Comparison of ENCODE assay signal across 8 mouse cellular contexts in the genomic region with DNA sequence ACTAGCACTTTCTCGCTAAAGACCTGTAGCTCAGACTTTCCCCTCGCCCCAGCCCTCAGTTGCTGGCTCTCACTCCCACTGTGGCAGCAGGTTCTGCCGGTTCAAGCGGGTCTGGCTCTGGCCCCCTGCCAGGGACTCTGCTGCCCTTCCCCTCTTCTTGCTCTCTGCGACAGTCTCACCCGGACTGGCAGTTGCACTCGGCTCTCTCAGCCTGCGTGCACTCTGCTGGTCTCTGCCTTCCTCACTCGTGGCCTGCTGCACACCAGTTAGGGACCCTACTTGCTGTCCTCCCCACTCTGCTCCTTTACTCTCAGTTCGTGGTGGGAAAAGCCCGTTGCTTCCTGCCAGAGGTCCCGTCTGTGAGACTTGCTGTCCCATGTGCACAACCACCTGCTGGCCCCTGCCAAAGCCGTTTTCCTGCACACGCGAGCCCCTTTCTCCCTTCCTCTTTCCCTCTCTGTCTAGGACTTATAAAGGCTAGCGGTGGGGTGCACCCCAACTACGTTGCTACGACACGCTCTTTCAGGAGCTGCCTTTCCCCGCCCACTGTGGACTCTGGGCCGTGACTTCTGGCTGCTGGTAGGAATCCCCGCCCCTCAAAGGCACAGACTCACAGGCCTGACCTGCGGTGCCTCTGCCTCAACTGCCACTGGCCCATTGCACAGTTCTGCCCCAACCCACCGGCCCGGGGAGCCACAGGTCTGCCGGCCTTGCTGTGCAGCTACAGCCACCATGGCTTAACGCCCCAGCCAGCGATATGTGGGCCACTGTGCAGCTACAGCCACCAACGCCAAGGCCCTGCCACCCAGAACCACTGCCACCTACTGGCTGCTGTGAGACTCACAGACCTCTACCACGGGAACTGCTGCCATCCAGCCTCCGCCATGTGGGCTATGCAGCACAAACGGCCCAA. TPM values are rescaled to one million over a fixed set of nuclear protein-coding genes. Genes with fewer than 3 reads are reported as not detected.
A peak's percentile ranks its signal among the peaks of the same experiment; 100 is the strongest.
DNase-seq lines count a peak whose midpoint lies in the region; ATAC-seq and TF ChIP-seq lines count a peak whose summit lies in the region.

No protein-coding gene starts in this region.

- TF ChIP-seq RAD21 in CH12.LX (IDR thresholded peaks at IDR 0.05; ENCODE audit: low read depth, low read length) = peak; percentile 7

- H3K36me3 ChIP-seq in CH12.LX (replicated peaks in 1 of 2; ENCODE audit: control insufficient read depth in 1 of 2, insufficient read depth in 1 of 2, low read length in 1 of 2) = peaks cover 14 to 46% of the 10 kb centered on the region in 2 experiments
- peaks cover 15% of the 10 kb centered on the region for H3K36me3 ChIP-seq in forebrain, embryonic 13.5 days (ENCODE audit: poor library complexity, severe bottlenecking)
- H3K36me3 ChIP-seq in heart, postnatal 0 days (replicated peaks; ENCODE audit: control insufficient read depth, insufficient read depth, low read length) = peaks cover 18% of the 10 kb centered on the region
- peaks cover 30% of the 10 kb centered on the region for H3K36me3 ChIP-seq in liver, embryonic 15.5 days (replicated peaks)
- H3K36me3 ChIP-seq in neural tube, embryonic 11.5 days (ENCODE audit: control insufficient read depth, insufficient read depth, low read length) = peaks cover 2% of the 10 kb centered on the region; the same call in 1 of the 2 replicates
- H3K36me3 ChIP-seq in stomach, embryonic 16.5 days (ENCODE audit: control insufficient read depth, insufficient read depth, low read length) = no peaks in the 10 kb centered on the region

- H3K27me3 ChIP-seq in CH12.LX (replicated peaks) = no peaks in the 10 kb centered on the region
- H3K27me3 ChIP-seq in forebrain, embryonic 13.5 days = no peaks in the 10 kb centered on the region
- no peaks in the 10 kb centered on the region for H3K27me3 ChIP-seq in heart, postnatal 0 days (ENCODE audit: control insufficient read depth, insufficient read depth, low read length)
- no peaks in the 10 kb centered on the region for H3K27me3 ChIP-seq in liver, embryonic 15.5 days
- H3K27me3 ChIP-seq in neural tube, embryonic 11.5 days (ENCODE audit: control insufficient read depth, insufficient read depth, low read length) = no peaks in the 10 kb centered on the region
- H3K27me3 ChIP-seq in stomach, embryonic 16.5 days (ENCODE audit: control insufficient read depth, insufficient read depth, low read length) = no peaks in the 10 kb centered on the region

- H3K4me3 ChIP-seq in CH12.LX (replicated peaks in 1 of 3; ENCODE audit: low read depth in 2 of 3, low read length in 2 of 3, poor library complexity in 1 of 3) = no peak overlapping the region
- H3K4me3 ChIP-seq in forebrain, embryonic 13.5 days = peak overlapping the region; percentile 50
- H3K4me3 ChIP-seq in heart, postnatal 0 days (ENCODE audit: low read depth, low read length) = peak overlapping the region; percentile 54
- H3K4me3 ChIP-seq in liver, embryonic 15.5 days (replicated peaks) = peak overlapping the region; percentile 57
- H3K4me3 ChIP-seq in neural tube, embryonic 11.5 days (ENCODE audit: low read depth, low read length) = peak overlapping the region; percentile 50
- H3K4me3 ChIP-seq in stomach, embryonic 16.5 days (replicated peaks; ENCODE audit: low read length) = peak overlapping the region; percentile 60

- in situ Hi-C loops in CH12.LX (cut with MboI; ENCODE audit: low pct_ligation_motif_present, low pct_unique_long_range_greater_than_20kb, low sequenced_read_pairs) = no loop called here

- WGBS in forebrain, embryonic 13.5 days = under 1% methylated on average over 32 of the region's 32 CpGs
- WGBS in heart, postnatal 0 days = under 1% methylated on average over 32 of the region's 32 CpGs
- 2% methylated on average over 32 of the region's 32 CpGs for WGBS in liver, embryonic 15.5 days (ENCODE audit: insufficient replicate concordance)
- WGBS in neural tube, embryonic 11.5 days = 1% methylated on average over 32 of the region's 32 CpGs
- WGBS in stomach, embryonic 16.5 days = under 1% methylated on average over 32 of the region's 32 CpGs

- no peak overlapping the region for H3K4me2 ChIP-seq in CH12.LX (ENCODE audit: insufficient read depth, low read depth, poor library complexity, severe bottlenecking)
- H3K4me2 ChIP-seq in forebrain, embryonic 13.5 days = peak overlapping the region; percentile 87
- peak overlapping the region; percentile 81 for H3K4me2 ChIP-seq in heart, postnatal 0 days (ENCODE audit: low read depth, low read length)
- H3K4me2 ChIP-seq in liver, embryonic 15.5 days = peak overlapping the region; percentile 81
- H3K4me2 ChIP-seq in neural tube, embryonic 11.5 days (ENCODE audit: low read depth) = peak overlapping the region; percentile 91
- H3K4me2 ChIP-seq in stomach, embryonic 16.5 days (ENCODE audit: low read depth, low read length) = peak overlapping the region; percentile 92

- peak; percentile 97 for ATAC-seq in cerebellum, adult (ENCODE audit: insufficient number of reproducible peaks, low FRiP score, low TSS enrichment)
- peak; percentile 93 for ATAC-seq in forebrain, embryonic 13.5 days
- peak; percentile 94 for ATAC-seq in heart, postnatal 0 days (ENCODE audit: insufficient read depth, low read depth)
- peak; percentile 91 for ATAC-seq in liver, embryonic 15.5 days (ENCODE audit: insufficient read depth)
- peak; percentile 89 for ATAC-seq in neural tube, embryonic 11.5 days (ENCODE audit: insufficient read depth, low FRiP score, low TSS enrichment)
- ATAC-seq in stomach, embryonic 16.5 days (ENCODE audit: insufficient read depth, low FRiP score) = peak; percentile 94

- H3K27ac ChIP-seq in CH12.LX (ENCODE audit: insufficient read depth, low read depth) = no peak overlapping the region
- H3K27ac ChIP-seq in forebrain, embryonic 13.5 days = no peak overlapping the region
- H3K27ac ChIP-seq in heart, postnatal 0 days (ENCODE audit: low read depth) = peak overlapping the region; percentile 50
- peak overlapping the region; percentile 61 for H3K27ac ChIP-seq in liver, embryonic 15.5 days (replicated peaks)
- no peak overlapping the region for H3K27ac ChIP-seq in neural tube, embryonic 11.5 days (ENCODE audit: low read depth, low read length)
- peak overlapping the region; percentile 95 for H3K27ac ChIP-seq in stomach, embryonic 16.5 days (ENCODE audit: low read length)

- no peak for TF ChIP-seq EP300 in CH12.LX (IDR thresholded peaks at IDR 0.05; ENCODE audit: low read length)
- no peak for TF ChIP-seq EP300 in heart, postnatal 0 days (IDR thresholded peaks at IDR 0.05; ENCODE audit: low read depth)

- peaks cover 0 to 24% of the 10 kb centered on the region in 2 experiments; a peak in 2 of 4 replicates for H3K4me1 ChIP-seq in CH12.LX (ENCODE audit: control insufficient read depth in 1 of 2, insufficient read depth in 2 of 2)
- H3K4me1 ChIP-seq in forebrain, embryonic 13.5 days = peaks cover 14% of the 10 kb centered on the region
- 0 out of 2 replicates have a peak, but pooled peaks cover 4% of the 10 kb centered on the region for H3K4me1 ChIP-seq in heart, postnatal 0 days (ENCODE audit: control insufficient read depth, insufficient read depth)
- peaks cover 38% of the 10 kb centered on the region for H3K4me1 ChIP-seq in liver, embryonic 15.5 days (replicated peaks)
- peaks cover 10% of the 10 kb centered on the region for H3K4me1 ChIP-seq in neural tube, embryonic 11.5 days (ENCODE audit: control insufficient read depth, insufficient read depth, low read length)
- peaks cover 8% of the 10 kb centered on the region; the same call in 1 of the 2 replicates for H3K4me1 ChIP-seq in stomach, embryonic 16.5 days (ENCODE audit: control insufficient read depth, insufficient read depth, low read length)

- no peaks in the 10 kb centered on the region for H3K79me2 ChIP-seq in CH12.LX (replicated peaks; ENCODE audit: control insufficient read depth, extremely low read depth, insufficient read depth, poor library complexity, severe bottlenecking)

- dilution Hi-C loops in CH12.LX (cut with MboI; ENCODE audit: extremely low pct_ligation_motif_present, extremely low pct_unique_long_range_greater_than_20kb, low sequenced_read_pairs) = no loop called here

- TF ChIP-seq CTCF in CH12.LX (conservative IDR thresholded peaks at IDR 0.05 in 1 of 2, IDR thresholded peaks at IDR 0.05 in 1 of 2; ENCODE audit: low read depth in 2 of 2, low read length in 2 of 2) = peak in 1 of 2 experiments; percentile 49; a peak in 2 of 4 replicates
- peak; percentile 88 for TF ChIP-seq CTCF in heart, postnatal 0 days (IDR thresholded peaks at IDR 0.05; ENCODE audit: low read depth)

- peaks cover 12% of the 10 kb centered on the region for H3K9me3 ChIP-seq in CH12.LX (replicated peaks; ENCODE audit: low read length)
- no peaks in the 10 kb centered on the region for H3K9me3 ChIP-seq in forebrain, embryonic 13.5 days (replicated peaks)
- no peaks in the 10 kb centered on the region for H3K9me3 ChIP-seq in heart, postnatal 0 days (replicated peaks; ENCODE audit: control insufficient read depth, low read length)
- H3K9me3 ChIP-seq in liver, embryonic 15.5 days (replicated peaks) = no peaks in the 10 kb centered on the region
- H3K9me3 ChIP-seq in neural tube, embryonic 11.5 days (ENCODE audit: control insufficient read depth, low read length) = no peaks in the 10 kb centered on the region
- no peaks in the 10 kb centered on the region for H3K9me3 ChIP-seq in stomach, embryonic 16.5 days (replicated peaks; ENCODE audit: control insufficient read depth, low read length)

- H3K9ac ChIP-seq in CH12.LX (ENCODE audit: insufficient read depth, low read depth) = no peak overlapping the region
- H3K9ac ChIP-seq in forebrain, embryonic 13.5 days = peak overlapping the region; percentile 65
- peak overlapping the region; percentile 57 for H3K9ac ChIP-seq in heart, postnatal 0 days (replicated peaks; ENCODE audit: low read depth, low read length)
- H3K9ac ChIP-seq in liver, embryonic 15.5 days = peak overlapping the region; percentile 58
- H3K9ac ChIP-seq in neural tube, embryonic 11.5 days (ENCODE audit: low read length) = peak overlapping the region; percentile 60
- peak overlapping the region; percentile 76 for H3K9ac ChIP-seq in stomach, embryonic 16.5 days (ENCODE audit: low read length)

- TF ChIP-seq POLR2A in CH12.LX (IDR thresholded peaks at IDR 0.05; ENCODE audit: low read depth, low read length) = no peak

- DNase-seq in CH12.LX (ENCODE audit: extremely low read depth) = peak; percentile 39
- DNase-seq in heart, postnatal 0 days (ENCODE audit: low spot score) = peak; percentile 87
- DNase-seq in kidney, postnatal 4 days = peak; percentile 90 to 94
- peak; percentile 89 for DNase-seq in neural tube, embryonic 11.5 days (ENCODE audit: low spot score)

RNA-seq across cellular contexts. Expression of a gene that starts 20.3 kb away (rescaled TPM):
- total RNA-seq in CH12.LX (2012; rRNA removed) = 7.1 and 7.2 TPM in 2 replicates
- 7.5 and 9.7 TPM in 2 replicates for total RNA-seq in CH12.LX (2014; rRNA removed)
- polyA plus RNA-seq in CH12.LX (2012; ENCODE audit: insufficient read length, low read depth) = 4.0 and 4.3 TPM in 2 replicates
- polyA plus RNA-seq in forebrain, embryonic 13.5 days (2015; fragmentation: Nextera tagmentation; extraction: Ambion mirVana) = 32.9 and 33.8 TPM in 2 replicates
- total RNA-seq in heart, postnatal 0 days (2014; rRNA removed; ENCODE audit: low replicate concordance) = 16.7 and 27.8 TPM in 2 replicates
- polyA plus RNA-seq in heart, postnatal 0 days (2015; fragmentation: Nextera tagmentation; extraction: Ambion mirVana) = 13.1 and 14.3 TPM in 2 replicates
- polyA plus RNA-seq in liver, embryonic 15.5 days (2015; fragmentation: Nextera tagmentation; extraction: Ambion mirVana) = 2.5 and 2.7 TPM in 2 replicates
- 28.1 and 30.1 TPM in 2 replicates for polyA plus RNA-seq in neural tube, embryonic 11.5 days (2014; fragmentation: Nextera tagmentation; extraction: Ambion mirVana)
- 13.6 and 15.2 TPM in 2 replicates for polyA plus RNA-seq in stomach, embryonic 16.5 days (2015; fragmentation: Nextera tagmentation; extraction: Ambion mirVana)

Comparison
In these comparisons a context has a peak if more than half of its experiments do, and no peak if none do; other contexts are left out.
1. DNase-seq: peak in every context shown above with its lines; median percentile 92 in kidney, postnatal 4 days; 89 in neural tube, embryonic 11.5 days; 87 in heart, postnatal 0 days; 39 in CH12.LX.
2. H3K27ac ChIP-seq: peak in heart, postnatal 0 days (single experiment), liver, embryonic 15.5 days (single experiment) and stomach, embryonic 16.5 days (single experiment); none in CH12.LX (single experiment), forebrain, embryonic 13.5 days (single experiment) and neural tube, embryonic 11.5 days (single experiment).
3. H3K4me3 ChIP-seq: peak in forebrain, embryonic 13.5 days (single experiment), heart, postnatal 0 days (single experiment), liver, embryonic 15.5 days (single experiment), neural tube, embryonic 11.5 days (single experiment) and stomach, embryonic 16.5 days (single experiment); none in CH12.LX (0 of 3).
4. Peak in every context shown above with its lines, with median percentiles within 50 percentile points of each other: ATAC-seq.